Mouse (Mus musculus): ENCODE results near the gene Snx5. TPM values are rescaled to one million over a fixed set of nuclear protein-coding genes. Genes with fewer than 3 reads are reported as not detected.

The Snx5 gene
- 93.3 and 97.2 TPM in 2 replicates for polyA plus RNA-seq (2016; fragmentation: Nextera tagmentation; extraction: Ambion mirVana)

DNA sequence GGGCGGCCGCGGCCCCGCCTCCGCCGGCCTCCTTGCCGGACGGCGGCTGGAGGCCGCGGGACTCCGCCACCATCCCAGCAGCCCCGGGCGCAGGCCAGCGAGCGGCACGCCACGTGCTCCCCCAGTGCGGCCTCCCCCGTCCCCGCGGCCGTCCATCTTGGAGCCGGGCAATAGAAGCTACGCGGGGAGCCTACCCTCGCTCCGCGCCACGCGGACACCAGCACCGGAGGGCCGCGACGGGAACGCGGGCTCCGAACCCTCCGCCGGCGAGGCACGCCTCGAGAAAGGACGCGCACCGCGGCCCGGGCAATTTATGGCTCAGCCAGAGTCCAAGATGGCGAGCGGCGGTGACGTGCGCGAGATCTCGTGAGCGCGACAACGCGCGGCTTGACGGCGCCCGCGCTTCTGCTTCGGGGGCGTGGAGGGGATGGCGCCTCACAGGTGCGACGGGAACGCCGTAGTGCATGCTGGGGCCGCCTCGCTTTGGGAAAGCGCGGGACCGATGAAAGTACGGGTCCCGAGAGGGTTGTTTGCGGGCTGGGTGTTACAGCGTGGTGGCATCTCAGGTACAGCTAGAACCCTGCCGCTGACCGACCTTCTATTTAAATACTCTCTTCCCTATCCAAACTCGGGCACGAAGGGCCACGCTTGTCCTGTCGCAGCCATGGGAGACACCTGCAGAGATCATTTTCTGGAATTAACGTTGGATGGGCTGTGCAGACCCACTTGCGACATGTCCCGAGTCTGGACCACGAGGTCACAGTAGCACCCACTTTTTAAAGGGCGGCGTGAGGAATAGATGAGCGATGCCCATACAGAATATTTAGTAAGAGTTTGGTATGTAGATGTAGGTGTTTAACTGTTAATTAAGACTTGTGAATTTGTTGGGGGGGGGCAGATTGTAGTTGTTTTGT is at the start of gene Snx5, which contains the start of gene Mgme1:
Snx5 (minus strand) TSS at position 400 of the 914 bp plus-strand sequence.
Mgme1 (plus strand) TSS at position 157 of the 914 bp plus-strand sequence.
- WGBS = under 1% methylated on average over 83 of the region's 93 CpGs
- ATAC-seq (ENCODE audit: low FRiP score, low read depth) = peak; percentile 97

DNA sequence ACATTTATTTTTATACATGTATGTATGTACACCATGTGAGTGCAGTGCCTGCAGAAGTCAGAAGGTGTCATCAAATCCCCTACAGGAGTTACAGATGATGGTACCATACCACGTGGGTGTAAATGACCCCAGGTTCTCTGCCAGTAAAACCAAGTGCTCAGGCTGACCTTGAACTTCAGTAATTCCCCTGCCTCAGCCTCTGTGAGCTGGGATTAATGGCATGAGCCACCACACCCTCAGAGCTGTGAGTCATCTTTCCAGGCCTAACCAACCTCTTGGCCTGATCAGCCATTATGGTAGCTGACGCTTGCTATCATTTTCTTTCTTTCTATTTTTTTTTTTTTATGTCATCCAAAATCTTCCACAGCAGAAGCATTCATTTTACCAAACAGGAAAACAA is 40.7 kb upstream of the Snx5 start:
- Histone ChIP-seq H3K27ac (replicated peaks) (no peak overlapping the region), H3K36me3 (no peaks in the 10 kb centered on the region), H3K27me3 (no peaks in the 10 kb centered on the region), H3K4me1 (peaks cover 5% of the 10 kb centered on the region; the same call in 1 of the 2 replicates), H3K4me2 (replicated peaks) (no peak overlapping the region), H3K4me3 (no peak overlapping the region), H3K9ac (replicated peaks) (no peak overlapping the region), H3K9me3 (no peaks in the 10 kb centered on the region)
- ATAC-seq (ENCODE audit: low FRiP score, low read depth) = no peak
- 91% methylated on average over 2 of the region's 2 CpGs for WGBS

More for the DNA sequence above, at the start of gene Snx5, which contains the start of gene Mgme1:
- no peaks in the 10 kb centered on the region for H3K9me3 ChIP-seq
- no peaks in the 10 kb centered on the region for H3K27me3 ChIP-seq
- H3K4me3 ChIP-seq = peak within 1 kb of the TSS; percentile 89
- peak within 1 kb of the TSS; percentile 65 for H3K4me2 ChIP-seq (replicated peaks)
- H3K27ac ChIP-seq (replicated peaks) = peak within 1 kb of the TSS; percentile 89
- H3K4me1 ChIP-seq = peaks cover 23% of the 10 kb centered on the region
- H3K9ac ChIP-seq (replicated peaks) = peak within 1 kb of the TSS; percentile 93
- no peaks in the 10 kb centered on the region for H3K36me3 ChIP-seq

DNA sequence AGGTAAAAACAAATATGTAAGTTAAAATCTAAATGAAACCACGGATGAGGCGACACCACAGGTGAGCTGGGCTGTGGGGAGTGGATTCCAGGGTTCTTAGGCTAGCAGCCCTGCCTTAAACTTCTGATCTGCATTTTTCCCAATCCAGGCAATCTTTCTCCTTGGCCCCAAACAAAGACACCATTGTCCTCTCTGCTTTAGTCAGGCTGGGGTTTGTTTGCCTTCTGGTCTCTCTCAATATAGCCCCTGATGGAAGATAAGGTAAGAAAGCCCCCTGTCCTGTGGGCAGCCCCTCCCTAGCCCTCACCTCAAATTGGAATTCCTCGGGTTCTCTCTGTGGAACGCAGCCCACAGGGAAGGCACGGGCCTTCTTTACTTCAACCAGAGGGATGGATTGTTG is 39.6 kb upstream of the Snx5 start:
- Histone ChIP-seq H3K27ac (replicated peaks) (no peak overlapping the region), H3K4me3 (no peak overlapping the region), H3K4me2 (replicated peaks) (no peak overlapping the region), H3K9me3 (no peaks in the 10 kb centered on the region), H3K36me3 (no peaks in the 10 kb centered on the region), H3K9ac (replicated peaks) (no peak overlapping the region), H3K4me1 (peaks cover 5% of the 10 kb centered on the region; the same call in 1 of the 2 replicates), H3K27me3 (no peaks in the 10 kb centered on the region)
- peak; percentile 52 for ATAC-seq (ENCODE audit: low FRiP score, low read depth)
- WGBS = 21% methylated on average over 5 of the region's 5 CpGs

DNA sequence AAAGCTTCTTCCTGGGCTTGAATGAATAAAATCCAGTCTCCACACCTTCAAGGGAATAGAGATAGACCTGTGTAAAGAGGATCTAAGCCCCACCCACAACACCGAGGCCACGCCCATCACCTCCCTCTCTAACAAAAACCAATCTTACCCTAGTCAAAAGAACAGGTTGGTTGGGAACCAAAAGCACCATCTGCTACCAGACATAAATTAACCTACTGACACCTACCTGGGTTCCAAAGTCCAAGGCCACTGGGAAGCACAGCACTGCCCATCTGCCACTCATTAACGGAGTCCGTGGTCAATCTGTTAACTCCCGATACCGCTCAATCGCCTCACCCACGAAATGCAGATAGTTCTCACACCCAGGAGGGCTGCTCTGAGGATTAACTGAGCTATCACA is 37.9 kb upstream of the Snx5 start:
- WGBS = 63% methylated on average over 8 of the region's 8 CpGs
- H3K9ac ChIP-seq (replicated peaks) = no peak overlapping the region
- no peak overlapping the region for H3K4me3 ChIP-seq
- H3K36me3 ChIP-seq = no peaks in the 10 kb centered on the region
- no peaks in the 10 kb centered on the region for H3K27me3 ChIP-seq
- H3K4me2 ChIP-seq (replicated peaks) = no peak overlapping the region
- H3K4me1 ChIP-seq = peaks cover 5% of the 10 kb centered on the region; the same call in 1 of the 2 replicates
- no peaks in the 10 kb centered on the region for H3K9me3 ChIP-seq
- ATAC-seq (ENCODE audit: low FRiP score, low read depth) = no peak
- no peak overlapping the region for H3K27ac ChIP-seq (replicated peaks)

DNA sequence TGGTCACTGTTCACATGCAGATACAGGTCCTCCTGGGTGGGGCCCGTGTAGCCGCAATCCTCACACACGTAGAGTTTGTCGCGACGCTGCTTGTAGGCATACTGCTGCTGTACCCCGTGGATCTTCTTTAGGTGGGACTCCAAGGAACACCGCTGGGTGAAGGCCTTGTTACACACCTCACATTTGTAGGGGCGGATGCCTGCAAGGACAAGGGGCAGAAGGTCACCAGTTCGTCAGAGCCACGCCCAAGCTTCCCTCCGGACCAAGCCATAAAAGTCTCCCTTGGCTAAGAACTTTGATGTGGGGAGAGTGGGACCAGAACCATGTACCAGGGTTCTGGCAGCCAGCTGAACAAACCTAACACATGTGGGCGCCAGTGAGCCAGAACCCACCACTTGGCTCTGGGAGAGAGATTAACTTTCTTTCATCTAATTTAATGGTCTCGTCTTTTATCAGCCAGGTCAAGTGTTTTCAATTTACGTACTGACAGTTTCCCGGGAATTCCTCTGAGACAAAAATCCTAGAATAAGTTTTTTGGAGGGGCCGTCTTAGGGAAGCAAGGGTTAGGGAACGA is 35.1 kb upstream of the Snx5 start:
- no peak for ATAC-seq (ENCODE audit: low FRiP score, low read depth)
- 69% methylated on average over 18 of the region's 18 CpGs for WGBS
- Histone ChIP-seq H3K27ac (replicated peaks) (no peak overlapping the region), H3K36me3 (no peaks in the 10 kb centered on the region), H3K9me3 (no peaks in the 10 kb centered on the region), H3K9ac (replicated peaks) (no peak overlapping the region), H3K4me1 (peaks cover 5% of the 10 kb centered on the region; the same call in 1 of the 2 replicates), H3K27me3 (no peaks in the 10 kb centered on the region), H3K4me2 (replicated peaks) (no peak overlapping the region), H3K4me3 (no peak overlapping the region)

DNA sequence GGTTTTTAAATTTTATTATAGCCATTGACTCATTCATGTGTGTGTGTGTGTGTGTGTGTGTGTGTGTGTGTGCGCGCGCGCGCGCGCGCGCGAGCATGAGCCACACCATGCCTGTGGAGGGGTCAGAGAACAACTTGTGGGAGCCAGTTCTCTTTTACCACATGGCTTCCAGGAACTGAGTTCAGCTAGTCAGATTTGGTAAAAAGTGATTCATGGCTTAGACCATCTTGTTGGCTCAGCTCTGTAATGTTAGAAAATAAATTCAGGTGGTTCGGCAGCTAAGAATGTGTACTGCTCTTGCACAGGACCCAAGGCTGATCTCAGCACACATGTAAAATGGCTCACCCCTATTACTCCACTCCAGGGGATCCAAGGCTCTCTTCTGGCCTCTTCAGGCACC is 30.4 kb upstream of the Snx5 start:
- WGBS = 94% methylated on average over 11 of the region's 11 CpGs
- Histone ChIP-seq H3K27ac (replicated peaks) (no peak overlapping the region), H3K27me3 (no peaks in the 10 kb centered on the region)

DNA sequence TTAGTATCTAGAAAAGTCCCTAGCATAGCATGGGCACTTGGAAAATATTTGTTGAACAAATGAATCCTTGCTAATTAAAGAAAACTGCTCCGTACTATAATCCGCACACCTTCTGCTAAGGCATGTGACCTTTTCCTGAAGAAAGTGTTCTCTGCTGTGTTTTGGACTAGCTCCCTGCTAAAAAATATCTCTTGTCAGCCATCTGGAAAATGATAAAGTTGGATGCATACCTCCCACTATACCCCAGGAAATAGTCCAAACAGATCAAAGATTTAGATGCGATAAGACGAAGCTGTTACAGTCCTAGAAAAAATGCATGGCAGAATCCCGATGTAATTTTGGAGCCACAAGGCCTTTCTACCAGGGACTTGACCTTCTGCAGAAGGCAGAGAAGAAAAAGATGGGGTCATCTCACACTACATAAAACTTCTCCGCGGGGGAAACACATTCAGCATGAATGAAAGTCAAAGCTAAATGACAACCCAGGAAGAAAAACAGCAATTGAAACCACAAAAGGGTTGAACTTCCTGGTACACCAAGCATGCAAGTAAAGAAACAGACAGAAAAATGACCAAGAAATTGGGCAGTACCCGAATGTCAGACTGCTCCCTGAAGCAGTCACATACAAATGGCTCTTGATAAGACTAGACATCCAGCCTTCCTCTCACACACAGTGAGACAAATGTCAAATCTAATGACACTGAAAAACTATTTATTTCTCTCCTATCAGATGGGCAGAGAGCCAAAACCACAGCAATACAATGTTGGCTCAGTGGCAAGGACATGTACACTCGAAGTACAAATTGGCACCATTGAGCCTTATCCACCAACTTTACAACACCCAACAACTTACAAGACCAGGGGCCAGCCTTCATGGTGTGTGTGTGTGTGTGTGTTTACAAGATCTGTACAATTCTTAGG is 29.3 kb upstream of the Snx5 start:
- Histone ChIP-seq H3K27ac (replicated peaks) (no peak overlapping the region), H3K27me3 (no peaks in the 10 kb centered on the region), H3K4me1 (no peaks in the 10 kb centered on the region), H3K9me3 (no peaks in the 10 kb centered on the region), H3K4me2 (replicated peaks) (no peak overlapping the region), H3K4me3 (no peak overlapping the region), H3K36me3 (no peaks in the 10 kb centered on the region), H3K9ac (replicated peaks) (no peak overlapping the region)
- WGBS = 86% methylated on average over 9 of the region's 9 CpGs
- no peak for ATAC-seq (ENCODE audit: low FRiP score, low read depth)

More for the DNA sequence above, 30.4 kb upstream of the Snx5 start:
- Histone ChIP-seq H3K9ac (replicated peaks) (no peak overlapping the region), H3K36me3 (no peaks in the 10 kb centered on the region), H3K4me1 (no peaks in the 10 kb centered on the region), H3K9me3 (no peaks in the 10 kb centered on the region), H3K4me2 (replicated peaks) (no peak overlapping the region), H3K4me3 (no peak overlapping the region)
- no peak for ATAC-seq (ENCODE audit: low FRiP score, low read depth)

DNA sequence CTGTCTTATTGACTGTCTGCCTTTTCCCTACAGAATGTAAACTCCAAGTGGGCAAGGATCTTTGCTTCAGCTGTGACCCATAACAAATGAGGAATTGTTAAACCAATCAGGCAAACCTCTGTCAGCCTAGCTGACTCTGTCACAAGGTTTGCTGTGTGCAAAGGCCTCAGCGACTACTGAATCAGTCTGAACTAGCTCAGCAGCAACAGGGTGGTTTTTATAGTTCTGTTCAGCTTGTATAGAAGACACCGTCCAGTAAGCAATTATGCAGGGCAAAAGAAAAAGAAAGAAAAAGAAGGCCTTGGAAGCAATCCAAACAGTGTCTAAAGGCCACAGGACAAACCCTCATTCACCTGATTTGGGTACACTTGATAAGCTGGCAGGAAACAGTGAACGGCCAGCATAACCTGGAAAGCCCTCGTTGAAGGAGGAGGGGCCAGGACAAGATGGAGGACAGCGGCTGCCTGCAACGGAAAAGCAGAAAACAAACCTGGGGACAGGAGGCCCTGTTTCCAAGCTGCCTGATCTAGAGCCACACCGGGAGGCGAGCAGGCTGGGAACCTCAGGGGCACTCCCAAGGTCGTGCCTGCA is 24.5 kb upstream of the Snx5 start:
- WGBS = 76% methylated on average over 9 of the region's 9 CpGs
- H3K27ac ChIP-seq (replicated peaks) = no peak overlapping the region
- no peaks in the 10 kb centered on the region for H3K4me1 ChIP-seq
- no peak overlapping the region for H3K4me2 ChIP-seq (replicated peaks)
- H3K27me3 ChIP-seq = no peaks in the 10 kb centered on the region
- no peak overlapping the region for H3K9ac ChIP-seq (replicated peaks)
- ATAC-seq (ENCODE audit: low FRiP score, low read depth) = no peak
- no peak overlapping the region for H3K4me3 ChIP-seq
- H3K9me3 ChIP-seq = no peaks in the 10 kb centered on the region
- H3K36me3 ChIP-seq = no peaks in the 10 kb centered on the region

DNA sequence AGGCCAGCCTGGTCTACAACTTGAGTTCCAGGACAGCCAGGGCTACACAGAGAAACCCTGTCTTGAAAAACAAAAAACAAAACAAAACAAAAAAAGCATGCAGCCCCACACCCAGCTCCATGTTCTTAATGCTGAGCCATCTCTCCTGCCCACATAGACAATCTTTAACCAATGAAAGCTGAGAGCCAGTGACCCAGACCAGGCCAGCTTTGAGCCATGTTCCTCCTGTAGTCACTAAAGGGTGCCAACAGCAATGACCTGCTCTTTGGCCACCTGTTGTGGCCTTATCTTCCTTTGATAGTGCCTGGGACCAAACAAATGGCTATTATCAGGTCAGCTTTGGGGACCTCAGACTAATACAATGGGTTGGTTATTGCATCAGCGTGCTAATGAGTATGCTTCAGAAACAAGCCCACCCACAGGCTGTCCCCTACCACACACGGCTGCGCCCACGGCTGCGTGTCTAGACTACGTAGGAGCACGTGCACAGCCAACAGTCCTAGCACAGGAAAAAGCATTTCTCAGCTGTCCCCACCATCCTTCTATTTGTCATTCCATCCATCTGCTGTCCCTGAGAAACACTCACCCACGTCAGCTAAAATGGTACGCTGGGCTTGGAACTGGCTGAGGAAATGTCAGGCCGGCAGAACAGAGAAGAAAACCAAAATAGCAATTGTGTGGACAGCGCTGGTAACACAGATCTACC is 21.0 kb upstream of the Snx5 start:
- 87% methylated on average over 11 of the region's 11 CpGs for WGBS
- ATAC-seq (ENCODE audit: low FRiP score, low read depth) = no peak
- no peaks in the 10 kb centered on the region for H3K36me3 ChIP-seq
- H3K4me1 ChIP-seq = no peaks in the 10 kb centered on the region
- no peak overlapping the region for H3K27ac ChIP-seq (replicated peaks)
- no peaks in the 10 kb centered on the region for H3K27me3 ChIP-seq
- no peak overlapping the region for H3K4me3 ChIP-seq
- no peaks in the 10 kb centered on the region for H3K9me3 ChIP-seq
- H3K4me2 ChIP-seq (replicated peaks) = no peak overlapping the region
- H3K9ac ChIP-seq (replicated peaks) = no peak overlapping the region

DNA sequence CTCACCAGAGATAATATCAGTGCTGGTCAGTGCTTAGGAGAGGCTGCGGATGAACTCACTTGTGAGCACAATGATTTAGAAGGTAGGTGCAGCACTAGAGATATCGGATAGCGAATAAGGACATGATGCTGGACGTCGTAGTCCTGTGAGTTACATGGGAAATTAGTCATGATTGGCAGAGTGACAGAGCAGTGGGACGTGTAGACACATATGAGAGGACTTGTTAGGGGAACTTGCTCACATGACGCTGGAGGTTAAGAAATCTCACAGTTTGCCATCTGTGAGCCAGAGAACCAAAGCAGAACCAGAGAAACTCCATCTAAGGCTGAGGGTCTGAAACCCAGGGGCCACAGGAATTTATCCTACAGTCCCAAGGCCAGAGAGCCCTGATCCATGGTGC is 19.6 kb upstream of the Snx5 start:
- Histone ChIP-seq H3K9me3 (no peaks in the 10 kb centered on the region), H3K4me3 (no peak overlapping the region), H3K27me3 (no peaks in the 10 kb centered on the region), H3K27ac (replicated peaks) (no peak overlapping the region), H3K36me3 (no peaks in the 10 kb centered on the region), H3K9ac (replicated peaks) (no peak overlapping the region), H3K4me1 (no peaks in the 10 kb centered on the region), H3K4me2 (replicated peaks) (no peak overlapping the region)
- no peak for ATAC-seq (ENCODE audit: low FRiP score, low read depth)
- WGBS = 90% methylated on average over 7 of the region's 7 CpGs

DNA sequence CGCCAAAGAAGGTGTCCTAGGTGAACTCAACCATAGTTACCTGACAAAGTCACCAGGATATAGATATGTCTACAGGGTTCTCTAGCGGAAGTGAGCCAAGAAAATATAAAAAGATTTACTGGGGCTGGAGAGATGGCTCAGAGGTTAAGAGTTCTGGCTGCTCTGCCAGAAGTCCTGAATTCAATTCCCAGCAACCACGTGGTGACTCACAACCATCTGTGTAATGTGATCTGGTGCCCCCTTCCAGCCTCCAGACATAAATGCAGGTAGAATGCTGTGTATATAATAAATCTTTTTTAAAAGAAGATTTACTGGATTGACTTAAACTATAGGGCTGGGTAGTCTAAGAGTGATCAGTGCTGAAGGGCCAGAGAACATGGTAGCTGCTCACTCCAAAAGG is 10.7 kb upstream of the Snx5 start:
- Histone ChIP-seq H3K36me3 (peaks cover 20% of the 10 kb centered on the region), H3K4me1 (0 out of 2 replicates have a peak, but pooled peaks cover 3% of the 10 kb centered on the region), H3K4me3 (no peak overlapping the region), H3K27ac (replicated peaks) (no peak overlapping the region), H3K4me2 (replicated peaks) (no peak overlapping the region), H3K9ac (replicated peaks) (no peak overlapping the region), H3K9me3 (no peaks in the 10 kb centered on the region), H3K27me3 (no peaks in the 10 kb centered on the region)
- no peak for ATAC-seq (ENCODE audit: low FRiP score, low read depth)
- WGBS = 67% methylated on average over 3 of the region's 3 CpGs
